Mouse (Mus musculus) lung, postnatal 0 days (tissue): ENCODE measurements around the gene Tead1.

Source experiments
- CTCF ChIP-seq: IDR thresholded peaks from 2 replicates; pipeline ENCODE4 v1.5.1; 2016; ENCODE audit warnings: antibody characterized with exemption, mild to moderate bottlenecking
- EP300 ChIP-seq: IDR thresholded peaks from 2 replicates; pipeline ENCODE4 v1.6.1; 2016; ENCODE audit warnings: antibody characterized with exemption, mild to moderate bottlenecking, control low read depth

GRCm38 (mm10) chr7:112779636-112780035, 100.5 kb downstream of the Tead1 start:
- TF ChIP-seq EP300: no peak
- TF ChIP-seq CTCF: no peak
